Mouse (Mus musculus) B cell, adult 62 days (primary cell): ENCODE results near the gene Thap7. TPM values are rescaled to one million over a fixed set of nuclear protein-coding genes. Genes with fewer than 3 reads are reported as not detected.

Source experiments
- total RNA-seq: library from RNA; stranded (reverse); gene quantifications from 4 replicates; pipeline ENCODE4 v1.2.4, GENCODE M21; 2023

Gene Thap7
- 25.2 to 39.4 TPM (median 32.4 TPM) in 4 replicates for total RNA-seq

DNA sequence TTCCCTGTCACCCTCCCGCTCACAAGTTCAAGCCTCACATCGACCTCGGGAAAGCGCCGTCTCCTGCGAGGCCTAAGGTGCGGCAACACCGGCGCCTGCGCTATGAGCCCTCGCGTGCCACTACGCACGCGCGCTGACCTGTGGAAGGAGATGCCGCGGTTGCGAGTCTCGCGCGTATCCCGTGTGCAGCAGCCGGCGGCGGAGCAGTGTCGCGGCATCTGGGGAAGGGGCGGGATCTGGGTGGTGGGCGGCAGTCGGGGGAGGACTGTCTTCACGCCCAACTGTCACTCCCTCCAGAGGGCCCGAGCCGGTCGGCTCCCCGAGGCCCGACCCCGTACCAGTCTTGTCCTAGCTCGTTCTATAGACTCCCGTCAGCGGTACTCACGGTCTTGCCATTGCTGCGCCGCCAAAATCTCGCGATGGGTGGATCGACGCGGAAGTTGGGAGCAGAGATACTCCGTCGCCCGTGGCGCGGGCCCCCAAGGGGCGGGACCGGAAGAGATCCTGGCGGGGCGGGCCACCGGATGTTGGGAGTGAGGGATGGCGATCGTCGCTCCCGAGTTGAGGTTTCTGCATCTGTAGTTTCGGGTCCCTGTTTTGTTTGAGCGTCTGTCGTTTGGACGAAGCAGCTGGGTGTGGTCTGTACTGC lies at the start of gene Thap7:
Thap7 (minus strand) TSS at position 497 of the 649 bp plus-strand sequence.

DNA sequence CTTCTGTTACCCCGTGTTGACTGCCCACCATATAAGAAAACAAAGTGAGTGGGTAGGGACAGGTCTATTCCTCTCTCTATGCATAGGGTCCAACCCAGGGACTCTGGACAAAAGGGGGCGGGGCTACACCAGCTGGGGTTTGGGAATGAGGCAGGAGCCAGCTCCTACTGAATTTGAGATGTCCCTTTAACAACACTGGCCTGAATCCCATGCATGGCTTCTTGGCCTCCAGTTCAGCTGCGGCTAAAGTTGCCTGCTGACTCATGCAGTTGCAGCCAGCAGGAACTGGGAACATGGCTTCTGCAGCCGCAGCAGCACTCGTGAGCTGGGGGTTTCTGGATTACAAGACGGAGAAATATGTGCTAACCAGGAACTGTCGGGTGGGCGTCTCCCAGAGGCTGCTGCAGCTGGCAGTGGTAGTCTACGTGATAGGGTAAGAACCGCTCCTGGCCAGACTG lies 30.8 kb upstream of the Thap7 start, which contains the start of gene P2rx6:
P2rx6 (plus strand) TSS at position 135 of the 458 bp plus-strand sequence.

DNA sequence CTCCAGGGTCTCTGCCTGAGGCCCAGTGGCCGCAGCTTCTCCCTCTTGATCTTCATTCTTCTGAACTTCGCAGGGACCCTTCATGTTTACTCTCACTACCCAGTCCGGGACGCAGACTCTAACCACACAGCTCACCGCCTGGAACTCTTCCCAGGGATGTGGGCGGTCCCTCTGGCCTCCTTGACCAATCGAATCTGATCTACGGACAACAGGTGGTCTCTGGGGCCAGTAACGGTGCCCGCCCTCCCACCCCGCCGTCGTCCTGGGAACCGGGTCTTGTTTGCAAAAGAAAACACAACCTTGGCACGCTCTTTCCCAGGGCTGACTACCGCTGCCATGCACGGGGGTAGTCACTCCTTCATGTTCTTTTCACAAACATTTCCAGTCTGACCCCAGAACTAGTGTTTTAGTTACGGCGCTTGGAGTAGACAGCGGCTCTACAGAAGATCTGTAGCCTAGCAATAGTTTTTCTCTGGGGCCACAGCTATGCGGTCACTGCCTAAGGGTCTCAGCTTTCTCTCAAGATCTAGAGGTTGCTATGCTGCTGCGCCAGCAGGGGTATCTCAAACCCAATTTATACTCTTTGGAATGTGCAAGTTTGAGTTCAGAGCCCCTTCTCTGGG lies 30.3 kb upstream of the Thap7 start, which contains the start of gene Lrrc74b:
Lrrc74b (minus strand) TSS at position 120 of the 623 bp plus-strand sequence.

DNA sequence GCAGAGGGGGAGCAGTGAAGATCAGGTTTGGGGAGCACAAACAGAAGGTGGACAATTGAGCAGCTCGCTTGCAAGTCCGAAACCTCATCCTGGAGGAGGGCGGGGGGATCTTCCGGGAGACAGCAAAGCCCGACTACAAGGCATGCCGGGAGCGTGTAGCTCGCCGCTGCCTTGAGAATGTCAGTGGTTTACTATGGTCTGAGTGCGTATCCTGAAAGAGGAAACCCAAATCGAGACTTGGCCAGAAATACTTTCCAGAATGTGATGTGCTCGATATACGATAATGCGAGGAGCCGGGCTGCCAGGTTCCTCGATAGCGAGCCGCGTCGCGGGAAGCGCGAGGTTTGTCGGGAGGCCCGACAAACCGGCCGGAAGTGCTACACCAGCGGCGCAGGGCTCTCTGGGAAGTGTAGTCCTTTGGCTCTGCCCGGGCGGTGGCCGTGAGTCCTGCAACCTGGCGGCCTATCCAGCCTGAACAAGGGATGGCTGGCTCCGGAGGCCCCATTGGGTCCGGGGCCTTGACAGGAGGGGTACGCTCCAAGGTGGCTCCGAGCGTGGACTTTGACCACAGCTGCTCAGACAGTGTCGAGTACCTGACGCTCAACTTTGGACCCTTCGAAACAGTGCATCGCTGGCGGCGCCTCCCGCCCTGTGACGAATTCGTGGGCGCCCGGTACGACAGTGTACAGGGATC lies 22.2 kb downstream of the Thap7 start, which contains the start of gene Lztr1:
Lztr1 (plus strand) TSS at position 143 of the 694 bp plus-strand sequence.

GRCm38 (mm10) chr16:17489469-17490111 lies 41.3 kb downstream of the Thap7 start, which contains the start of gene Aifm3:
Gene Aifm3 (plus strand): TSS chr16:17489611.

Other genes starting within 250 kb of the Thap7 start
- 0.27 TPM in 1 of 4 replicates, not detected in the others for gene Serpind1, start 199.8 kb downstream of the Thap7 start, total RNA-seq
- gene Snap29, start 125.2 kb downstream of the Thap7 start, total RNA-seq, result 60.0 to 64.2 TPM (median 62.2 TPM) in 4 replicates
- 121 to 147 TPM (median 138 TPM) in 4 replicates for gene Pi4ka, start 124.8 kb downstream of the Thap7 start, total RNA-seq
- 47.4 to 55.6 TPM (median 52.0 TPM) in 4 replicates for gene Crkl, start 79.1 kb downstream of the Thap7 start, total RNA-seq
- not detected in 4 replicates for gene Aifm3, start 41.5 kb downstream of the Thap7 start, total RNA-seq
- gene Lztr1, start 22.4 kb downstream of the Thap7 start, total RNA-seq, result 47.7 to 57.0 TPM (median 53.3 TPM) in 4 replicates
- 0.31 TPM in 1 of 4 replicates, not detected in the others for gene Lrrc74b, start 30.1 kb upstream of the Thap7 start, total RNA-seq
- not detected in 4 replicates for gene P2rx6, start 30.7 kb upstream of the Thap7 start, total RNA-seq
- not detected in 4 replicates for gene Slc7a4, start 52.1 kb upstream of the Thap7 start, total RNA-seq
- gene Smpd4, start 88.2 kb upstream of the Thap7 start, total RNA-seq, result 45.7 to 50.9 TPM (median 48.8 TPM) in 4 replicates
- not detected in 4 replicates for gene Ccdc74a, start 115.3 kb upstream of the Thap7 start, total RNA-seq
- 129 to 145 TPM (median 134 TPM) in 4 replicates for gene Med15, start 201.8 kb upstream of the Thap7 start, total RNA-seq
- gene Klhl22, start 228.5 kb upstream of the Thap7 start, total RNA-seq, result 10.8 to 21.1 TPM (median 15.3 TPM) in 4 replicates